Mouse (Mus musculus) adrenal gland (tissue): ENCODE measurements around the gene Zc3h15.
"Not testable (repeated sequence)": the region's sequence is repeated elsewhere in the genome, so short reads cannot be mapped to it uniquely, and the experiment has no call there.

ENCODE experiments used
- intact Hi-C: fragments of 180-260 bp; cut with DNase I; formaldehyde crosslinking; loops from one replicate; pipeline ENCODE4 v1.15.1; 2025
- long read RNA-seq, 2 experiments: library from polyadenylated mRNA; unstranded; transcript quantifications; one replicate each; pipeline ENCODE4 v2.0.0; 2020; ENCODE audit warnings: borderline replicate concordance in 1 of 2; ENCODE audit not compliant: insufficient replicate concordance in 1 of 2

The Zc3h15 gene
- long read RNA-seq, experiment 1, transcript Zc3h15-206 (2 exons, 386 nt): minor isoform, 6 of 127 reads
- long read RNA-seq, experiment 1, transcript Zc3h15-201 (10 exons, 2,111 nt): major isoform, 26 of 127 reads
- long read RNA-seq, experiment 1, transcript Zc3h15-204 (5 exons, 1,407 nt): minor isoform, 6 of 127 reads
- long read RNA-seq, experiment 1, partial matches to known transcripts: 81 of 127 reads
- long read RNA-seq, experiment 1, other reads (novel, unspliced or antisense): 7 of 127 reads
- long read RNA-seq, experiment 2, transcript Zc3h15-201 (10 exons, 2,111 nt): major isoform, 22 of 111 reads
- long read RNA-seq, experiment 2, transcript Zc3h15-203 (4 exons, 755 nt): minor isoform, 6 of 111 reads
- long read RNA-seq, experiment 2, partial matches to known transcripts: 76 of 111 reads
- long read RNA-seq, experiment 2, other reads (novel, unspliced or antisense): 2 of 111 reads

GRCm38 (mm10) chr2:83644276-83645252 is at the start of gene Zc3h15:
Gene Zc3h15, plus strand, starts transcription at chr2:83644435.
- intact Hi-C loops: no loop called here

- intact Hi-C loops: no loop called here
These were observed 23.5 kb upstream of the Zc3h15 start for GRCm38 (mm10) chr2:83620558-83621367.

- intact Hi-C loops: no loop called here
These were observed 22.7 kb upstream of the Zc3h15 start for GRCm38 (mm10) chr2:83621511-83621910.

- intact Hi-C loops: no loop called here
These were observed 21.4 kb upstream of the Zc3h15 start for GRCm38 (mm10) chr2:83622792-83623191.

- intact Hi-C loops: no loop called here
These were observed 20.2 kb upstream of the Zc3h15 start for GRCm38 (mm10) chr2:83624045-83624444.

GRCm38 (mm10) chr2:83625226-83626108 is 18.8 kb upstream of the Zc3h15 start:
- intact Hi-C loops: loop anchor here (5.0 kb wide), 1 partner anchor 147 kb away; no protein-coding TSS in a partner anchor

- intact Hi-C loops: loop anchor here (5.0 kb wide), 1 partner anchor 145 kb away; no protein-coding TSS in a partner anchor
These were observed 17.4 kb upstream of the Zc3h15 start for GRCm38 (mm10) chr2:83626881-83627280.

- intact Hi-C loops: loop anchor here (5.0 kb wide), 1 partner anchor 145 kb away; no protein-coding TSS in a partner anchor
These were observed 16.7 kb upstream of the Zc3h15 start for GRCm38 (mm10) chr2:83627495-83627894.

- intact Hi-C loops: loop anchor here (5.0 kb wide), 1 partner anchor 144 kb away; no protein-coding TSS in a partner anchor
These were observed 16.3 kb upstream of the Zc3h15 start for GRCm38 (mm10) chr2:83627932-83628331.

GRCm38 (mm10) chr2:83641993-83642392 is 2.2 kb upstream of the Zc3h15 start:
- intact Hi-C loops: no loop called here

GRCm38 (mm10) chr2:83648916-83649315 is 4.7 kb downstream of the Zc3h15 start:
- intact Hi-C loops: no loop called here

GRCm38 (mm10) chr2:83652606-83653005 is 8.4 kb downstream of the Zc3h15 start:
- intact Hi-C loops: no loop called here

GRCm38 (mm10) chr2:83659279-83659678 is 15.0 kb downstream of the Zc3h15 start:
- intact Hi-C loops: no loop called here

GRCm38 (mm10) chr2:83660114-83660513 is 15.9 kb downstream of the Zc3h15 start:
- intact Hi-C loops: loop anchor here (2.0 kb wide), 1 partner anchor 111 kb away; no protein-coding TSS in a partner anchor

GRCm38 (mm10) chr2:83661351-83661750 is 17.1 kb downstream of the Zc3h15 start:
- intact Hi-C loops: loop anchor here (2.0 kb wide), 1 partner anchor 109 kb away; no protein-coding TSS in a partner anchor

- intact Hi-C loops: not testable (repeated sequence)
These were observed 20.8 kb downstream of the Zc3h15 start for GRCm38 (mm10) chr2:83665051-83665450.

- intact Hi-C loops: no loop called here
These were observed 23.2 kb downstream of the Zc3h15 start for GRCm38 (mm10) chr2:83667430-83667829.

- intact Hi-C loops: no loop called here
These were observed 23.8 kb downstream of the Zc3h15 start for GRCm38 (mm10) chr2:83668052-83668451.

- intact Hi-C loops: no loop called here
These were observed 25.8 kb downstream of the Zc3h15 start for GRCm38 (mm10) chr2:83669988-83670387.
